Mouse (Mus musculus) myocyte (in vitro differentiated cells): ENCODE data around the gene Aup1.

Experiments
- CEBPB ChIP-seq: IDR thresholded peaks from 2 replicates; pipeline ENCODE4 v1.6.1; 2011; ENCODE audit warnings: mild to moderate bottlenecking, moderate library complexity; ENCODE audit not compliant: poor library complexity, insufficient read depth, severe bottlenecking
- E2F4 ChIP-seq: IDR thresholded peaks from one replicate; pipeline ENCODE4 v1.6.1; 2011; ENCODE audit warnings: mild to moderate bottlenecking, control low read depth, moderate library complexity; ENCODE audit not compliant: insufficient read depth
- MAX ChIP-seq: IDR thresholded peaks from one replicate; pipeline ENCODE4 v1.6.1; 2011; ENCODE audit warnings: low read depth, mild to moderate bottlenecking, control low read depth
- MYOD1 ChIP-seq, 3 experiments: IDR thresholded peaks; one replicate each; pipeline ENCODE4 v1.6.1; 2011; ENCODE audit warnings: control low read depth in 2 of 3, low read depth in 2 of 3, mild to moderate bottlenecking in 2 of 3, moderate library complexity in 1 of 3; ENCODE audit not compliant: insufficient read length in 2 of 3, control insufficient read depth in 1 of 3
- POLR2A ChIP-seq: IDR thresholded peaks from one replicate; pipeline ENCODE4 v1.6.1; 2011; ENCODE audit warnings: low read depth, mild to moderate bottlenecking, control low read depth, moderate library complexity; ENCODE audit not compliant: insufficient read length
- REST ChIP-seq: IDR thresholded peaks from one replicate; pipeline ENCODE4 v1.6.1; 2011; ENCODE audit warnings: mild to moderate bottlenecking, control low read depth, moderate library complexity; ENCODE audit not compliant: insufficient read depth, insufficient read length
- USF1 ChIP-seq: IDR thresholded peaks from one replicate; pipeline ENCODE4 v1.6.1; 2011; ENCODE audit warnings: low read depth, mild to moderate bottlenecking, control low read depth, moderate library complexity

- peak; percentile 53 for TF ChIP-seq E2F4
- peak; percentile 62 for TF ChIP-seq POLR2A
- TF ChIP-seq MAX, result no peak
- no peak for TF ChIP-seq CEBPB
- TF ChIP-seq MYOD1 (IDR thresholded peaks at IDR 0.05; ENCODE audit: control insufficient read depth in 1 of 3, insufficient read length in 2 of 3, low read depth in 2 of 3), result peak in 2 of 3 experiments; percentile 66 to 68
- peak; percentile 39 for TF ChIP-seq REST
- no peak for TF ChIP-seq USF1
Measured at GRCm38 (mm10) chr6:83054074-83054851, at the start of gene Aup1.
